Mouse (Mus musculus) kidney, embryonic 15.5 days (tissue): ENCODE measurements around the gene Mtss1l. TPM values are rescaled to one million over a fixed set of nuclear protein-coding genes. Genes with fewer than 3 reads are reported as not detected.
"Not testable (repeated sequence)": the region's sequence is repeated elsewhere in the genome, so short reads cannot be mapped to it uniquely, and the experiment has no call there.

Experiments used
- ATAC-seq: fragments of 200-750 bp; cut with Nextera tagmentation; replicated peaks from 2 replicates; pipeline ENCODE4 v1.8.0; 2017; ENCODE audit warnings: moderate TSS enrichment; ENCODE audit not compliant: low FRiP score
- H3K27ac ChIP-seq: fragments of 300-500 bp; sonication (generic); 2 replicates; pipeline ENCODE4 v1.5.1; 2015; ENCODE audit warnings: mild to moderate bottlenecking, inconsistent platforms
- H3K27me3 ChIP-seq: fragments of 300-500 bp; sonication (generic); 2 replicates; pipeline ENCODE4 v1.6.1; 2015; ENCODE audit warnings: inconsistent platforms
- H3K36me3 ChIP-seq: fragments of 300-500 bp; sonication (generic); 2 replicates; pipeline ENCODE4 v1.6.1; 2015; ENCODE audit warnings: inconsistent platforms
- H3K4me1 ChIP-seq: fragments of 300-500 bp; sonication (generic); 2 replicates; pipeline ENCODE4 v1.6.1; 2015; ENCODE audit warnings: inconsistent platforms
- H3K4me2 ChIP-seq: fragments of 300-500 bp; sonication (generic); 2 replicates; pipeline ENCODE4 v1.6.1; 2015; ENCODE audit warnings: moderate library complexity, mild to moderate bottlenecking, inconsistent platforms
- H3K4me3 ChIP-seq: fragments of 300-500 bp; sonication (generic); replicated peaks from 2 replicates; pipeline ENCODE4 v1.5.1; 2015; ENCODE audit warnings: mild to moderate bottlenecking, inconsistent platforms
- H3K9ac ChIP-seq: fragments of 300-500 bp; sonication (generic); 2 replicates; pipeline ENCODE4 v1.6.1; 2015; ENCODE audit warnings: mild to moderate bottlenecking, inconsistent platforms
- H3K9me3 ChIP-seq: fragments of 300-500 bp; sonication (generic); replicated peaks from 2 replicates; pipeline ENCODE4 v1.6.1; 2016; ENCODE audit warnings: inconsistent platforms
- WGBS: fragments of 180-500 bp; shearing (Covaris S2); methylation state at CpG from one replicate; pipeline ENCODE4 v1.1.7; 2015; ENCODE audit warnings: mixed read lengths; 5-methylcytosine and 5-hydroxymethylcytosine counted together
- polyA plus RNA-seq: library from polyadenylated mRNA; unstranded; fragments of >200 nt; fragmentation: Nextera tagmentation; extraction: Ambion mirVana; gene quantifications from 2 replicates; pipeline ENCODE4 v1.2.1, GENCODE M21; 2015

Gene Mtss1l
- polyA plus RNA-seq, 1 experiment from 2014 or later: 8.3 TPM

GRCm38 (mm10) chr8:110774047-110774446 lies 52.8 kb downstream of the Mtss1l start:
- no peak overlapping the region for H3K4me3 ChIP-seq
- H3K4me2 ChIP-seq: no peak overlapping the region
- no peaks in the 10 kb centered on the region for H3K36me3 ChIP-seq
- no peaks in the 10 kb centered on the region for H3K27me3 ChIP-seq
- H3K27ac ChIP-seq: peak overlapping the region; percentile 68
- peaks cover 20% of the 10 kb centered on the region for H3K4me1 ChIP-seq
- ATAC-seq: peak; percentile 66; the same call in 1 of the 2 replicates
- no peak overlapping the region for H3K9ac ChIP-seq
- WGBS: 53% methylated on average over 3 of the region's 3 CpGs
- no peaks in the 10 kb centered on the region for H3K9me3 ChIP-seq

GRCm38 (mm10) chr8:110774725-110775124 lies 53.4 kb downstream of the Mtss1l start:
- H3K27me3 ChIP-seq: no peaks in the 10 kb centered on the region
- H3K36me3 ChIP-seq: no peaks in the 10 kb centered on the region
- 83% methylated on average over 6 of the region's 6 CpGs for WGBS
- peaks cover 20% of the 10 kb centered on the region for H3K4me1 ChIP-seq
- ATAC-seq: no peak
- no peak overlapping the region for H3K4me2 ChIP-seq
- no peaks in the 10 kb centered on the region for H3K9me3 ChIP-seq
- no peak overlapping the region for H3K9ac ChIP-seq
- H3K27ac ChIP-seq: peak overlapping the region; percentile 68; the same call in 1 of the 2 replicates
- no peak overlapping the region for H3K4me3 ChIP-seq

GRCm38 (mm10) chr8:110775316-110775715 lies 54.0 kb downstream of the Mtss1l start:
- Histone ChIP-seq H3K9ac (no peak overlapping the region), H3K9me3 (no peaks in the 10 kb centered on the region), H3K36me3 (no peaks in the 10 kb centered on the region), H3K4me3 (no peak overlapping the region), H3K27me3 (no peaks in the 10 kb centered on the region), H3K4me2 (no peak overlapping the region), H3K27ac (no peak overlapping the region), H3K4me1 (peaks cover 20% of the 10 kb centered on the region)
- WGBS: 77% methylated on average over 8 of the region's 8 CpGs
- ATAC-seq: no peak

- Histone ChIP-seq H3K27ac (no peak overlapping the region), H3K4me2 (no peak overlapping the region), H3K9ac (no peak overlapping the region), H3K4me1 (peaks cover 20% of the 10 kb centered on the region), H3K9me3 (no peaks in the 10 kb centered on the region), H3K27me3 (no peaks in the 10 kb centered on the region), H3K4me3 (no peak overlapping the region), H3K36me3 (no peaks in the 10 kb centered on the region)
- no peak for ATAC-seq
- WGBS: 67% methylated on average over 3 of the region's 3 CpGs
These were observed 54.4 kb downstream of the Mtss1l start for GRCm38 (mm10) chr8:110775721-110776120.

- no peaks in the 10 kb centered on the region for H3K9me3 ChIP-seq
- no peak for ATAC-seq
- no peaks in the 10 kb centered on the region for H3K36me3 ChIP-seq
- H3K4me2 ChIP-seq: no peak overlapping the region
- 97% methylated on average over 3 of the region's 3 CpGs for WGBS
- H3K4me3 ChIP-seq: no peak overlapping the region
- H3K27ac ChIP-seq: no peak overlapping the region
- no peak overlapping the region for H3K9ac ChIP-seq
- no peaks in the 10 kb centered on the region for H3K27me3 ChIP-seq
- peaks cover 20% of the 10 kb centered on the region for H3K4me1 ChIP-seq
These were observed 55.1 kb downstream of the Mtss1l start for GRCm38 (mm10) chr8:110776335-110776734.

- Histone ChIP-seq H3K27ac (no peak overlapping the region), H3K4me1 (no peaks in the 10 kb centered on the region), H3K4me2 (no peak overlapping the region), H3K36me3 (no peaks in the 10 kb centered on the region), H3K27me3 (no peaks in the 10 kb centered on the region), H3K9me3 (no peaks in the 10 kb centered on the region), H3K4me3 (no peak overlapping the region), H3K9ac (no peak overlapping the region)
- 72% methylated on average over 13 of the region's 13 CpGs for WGBS
- ATAC-seq: no peak
These were observed 58.8 kb downstream of the Mtss1l start for GRCm38 (mm10) chr8:110779924-110780718.

- 76% methylated on average over 2 of the region's 2 CpGs for WGBS
- Histone ChIP-seq H3K36me3 (no peaks in the 10 kb centered on the region), H3K4me3 (no peak overlapping the region), H3K27ac (no peak overlapping the region), H3K9ac (no peak overlapping the region), H3K27me3 (no peaks in the 10 kb centered on the region), H3K9me3 (no peaks in the 10 kb centered on the region), H3K4me1 (peaks cover 9% of the 10 kb centered on the region), H3K4me2 (no peak overlapping the region)
- no peak for ATAC-seq
These were observed 64.1 kb downstream of the Mtss1l start for GRCm38 (mm10) chr8:110785366-110785765.

GRCm38 (mm10) chr8:110786501-110786900 lies 65.2 kb downstream of the Mtss1l start:
- H3K27me3 ChIP-seq, H3K9me3 ChIP-seq: not testable (repeated sequence)
- WGBS: 78% methylated on average over 7 of the region's 7 CpGs

GRCm38 (mm10) chr8:110786934-110787333 lies 65.7 kb downstream of the Mtss1l start:
- WGBS: 74% methylated on average over 8 of the region's 8 CpGs
- ATAC-seq: no peak
- Histone ChIP-seq H3K9me3 (no peaks in the 10 kb centered on the region), H3K4me1 (peaks cover 23% of the 10 kb centered on the region), H3K4me3 (no peak overlapping the region), H3K27me3 (no peaks in the 10 kb centered on the region), H3K9ac (no peak overlapping the region), H3K27ac (no peak overlapping the region), H3K4me2 (no peak overlapping the region), H3K36me3 (no peaks in the 10 kb centered on the region)

More at GRCm38 (mm10) chr8:110786501-110786900, 65.2 kb downstream of the Mtss1l start:
- not testable (repeated sequence) for H3K27ac ChIP-seq, H3K9ac ChIP-seq, H3K36me3 ChIP-seq, H3K4me2 ChIP-seq, H3K4me3 ChIP-seq, ATAC-seq
- peaks cover 19% of the 10 kb centered on the region for H3K4me1 ChIP-seq

GRCm38 (mm10) chr8:110787411-110787954 lies 66.2 kb downstream of the Mtss1l start:
- no peak overlapping the region for H3K4me3 ChIP-seq
- no peaks in the 10 kb centered on the region for H3K36me3 ChIP-seq
- H3K4me1 ChIP-seq: peaks cover 26% of the 10 kb centered on the region
- no peak overlapping the region for H3K27ac ChIP-seq
- no peak overlapping the region for H3K4me2 ChIP-seq
- WGBS: 78% methylated on average over 9 of the region's 9 CpGs
- no peak for ATAC-seq
- H3K9ac ChIP-seq: no peak overlapping the region
- no peaks in the 10 kb centered on the region for H3K9me3 ChIP-seq
- H3K27me3 ChIP-seq: no peaks in the 10 kb centered on the region

GRCm38 (mm10) chr8:110788981-110789380 lies 67.7 kb downstream of the Mtss1l start:
- H3K27me3 ChIP-seq: no peaks in the 10 kb centered on the region
- ATAC-seq: no peak
- H3K4me2 ChIP-seq: no peak overlapping the region
- H3K36me3 ChIP-seq: no peaks in the 10 kb centered on the region
- 67% methylated on average over 12 of the region's 12 CpGs for WGBS
- H3K4me3 ChIP-seq: no peak overlapping the region
- no peak overlapping the region for H3K9ac ChIP-seq
- no peaks in the 10 kb centered on the region for H3K9me3 ChIP-seq
- peaks cover 39% of the 10 kb centered on the region for H3K4me1 ChIP-seq
- no peak overlapping the region for H3K27ac ChIP-seq

GRCm38 (mm10) chr8:110789571-110789970 lies 68.3 kb downstream of the Mtss1l start:
- 46% methylated on average over 12 of the region's 12 CpGs for WGBS
- ATAC-seq: no peak

More at GRCm38 (mm10) chr8:110789571-110789970, 68.3 kb downstream of the Mtss1l start:
- H3K36me3 ChIP-seq: no peaks in the 10 kb centered on the region
- no peak overlapping the region for H3K4me3 ChIP-seq
- H3K9ac ChIP-seq: no peak overlapping the region
- H3K27ac ChIP-seq: 0 out of 2 replicates have a peak overlapping the region, but pooled peaks have one; percentile 2
- no peak overlapping the region for H3K4me2 ChIP-seq
- H3K27me3 ChIP-seq: no peaks in the 10 kb centered on the region
- H3K4me1 ChIP-seq: peaks cover 45% of the 10 kb centered on the region
- H3K9me3 ChIP-seq: no peaks in the 10 kb centered on the region
